Mouse (Mus musculus) adrenal gland, postnatal 4 days (tissue): ENCODE results near the gene Rgs8. TPM values are rescaled to one million over a fixed set of nuclear protein-coding genes. Genes with fewer than 3 reads are reported as not detected.

ENCODE experiments used
- DNase-seq, 2 experiments: peaks; one replicate each; pipeline ENCODE4 v3.0.0; 2021 to 2022; ENCODE audit warnings: low spot score in 2 of 2, mixed read lengths in 2 of 2
- total RNA-seq, 2 experiments: library from RNA; stranded (reverse); gene quantifications; 2 replicates each; pipeline ENCODE4 v1.2.3; 2021

The Rgs8 gene
- total RNA-seq, 2 experiments from 2014 or later = 0.48 to 0.65 TPM

DNA sequence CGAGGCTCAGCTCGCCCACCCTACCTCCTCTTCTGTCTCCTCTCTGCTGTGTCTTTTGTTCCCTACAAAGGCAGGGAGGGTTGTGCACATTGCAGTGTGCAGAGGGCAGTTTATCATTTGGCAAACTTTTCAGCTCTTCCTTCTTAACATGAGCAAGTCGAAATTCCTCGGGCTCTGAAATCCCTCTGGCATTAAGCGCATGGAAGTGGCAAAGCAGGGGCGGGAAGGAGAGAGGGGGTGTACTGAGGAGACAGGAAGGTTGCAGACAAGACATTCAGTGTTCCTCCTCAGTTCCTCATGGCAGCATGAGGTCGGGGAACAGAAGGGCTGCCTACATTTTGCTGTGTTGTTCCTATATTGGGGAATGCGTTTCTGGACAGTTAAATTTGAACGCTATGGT, 19.9 kb downstream of the Rgs8 start:
- DNase-seq = no peak

DNA sequence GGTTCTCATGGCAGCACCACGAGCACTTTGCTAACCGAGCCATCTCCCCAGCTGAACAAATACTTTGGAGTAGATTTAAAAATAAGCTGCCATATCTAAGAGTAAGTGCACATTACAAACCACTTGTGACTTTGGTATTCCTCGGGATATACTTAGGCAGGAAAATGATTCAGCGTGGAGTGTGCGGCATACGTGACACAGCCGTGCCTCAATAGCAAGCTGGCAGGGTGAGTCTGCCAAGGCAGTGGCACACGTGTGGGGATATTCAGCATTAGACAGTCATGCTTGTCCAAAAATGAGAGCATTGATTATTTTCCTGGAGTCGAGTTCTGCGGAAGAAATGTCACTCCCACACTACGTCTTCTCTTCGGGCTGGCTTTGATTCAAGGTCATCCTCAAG, 21.1 kb downstream of the Rgs8 start:
- DNase-seq = no peak

- DNase-seq = no peak
These were observed 22.8 kb downstream of the Rgs8 start for GRCm38 (mm10) chr1:153675591-153675990.

DNA sequence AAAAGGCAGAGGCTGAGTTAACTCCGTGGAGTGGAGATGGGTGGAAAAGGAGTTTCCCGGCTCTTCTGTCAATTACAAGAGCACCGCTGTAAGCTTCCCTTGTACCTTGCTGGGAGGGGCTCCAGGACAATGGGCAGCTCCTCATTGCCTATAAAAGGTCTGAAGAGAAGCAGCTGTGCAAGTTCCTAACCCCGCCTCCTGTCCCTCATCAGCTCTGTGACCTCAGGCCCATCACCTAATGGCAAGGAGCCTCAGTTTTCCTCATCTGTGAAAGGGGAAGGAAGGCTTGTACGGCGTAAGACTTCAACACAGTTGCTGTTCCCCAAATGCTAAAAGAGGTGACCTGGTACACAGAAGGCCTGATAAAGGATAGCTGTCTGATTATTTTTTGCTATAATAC, 24.8 kb downstream of the Rgs8 start:
- DNase-seq = no peak

GRCm38 (mm10) chr1:153679147-153679546, 26.3 kb downstream of the Rgs8 start:
- DNase-seq = no peak

GRCm38 (mm10) chr1:153679653-153680052, 26.8 kb downstream of the Rgs8 start:
- DNase-seq = no peak

GRCm38 (mm10) chr1:153680363-153680762, 27.5 kb downstream of the Rgs8 start:
- no peak for DNase-seq

DNA sequence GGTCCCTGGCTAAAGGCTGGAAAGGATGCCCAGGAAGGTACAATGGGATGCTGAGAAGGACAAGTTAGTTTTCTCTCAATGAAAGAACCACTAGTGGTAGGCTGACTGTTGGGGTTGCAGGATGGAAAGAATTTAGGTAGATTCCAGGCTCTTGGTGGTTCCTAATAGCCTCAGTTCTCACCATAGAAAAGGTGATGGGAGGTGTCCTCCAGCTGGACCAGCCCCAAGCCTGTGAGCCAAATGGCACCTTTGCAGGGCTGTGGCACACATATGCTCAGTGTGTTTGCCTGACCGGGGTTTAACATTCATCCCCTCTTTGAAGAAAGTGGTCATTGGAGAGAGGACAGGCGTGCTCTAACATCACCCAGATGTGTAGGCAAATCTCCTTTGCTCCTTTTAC, 28.2 kb downstream of the Rgs8 start:
- DNase-seq = no peak

- no peak for DNase-seq
These were observed 30.4 kb downstream of the Rgs8 start for GRCm38 (mm10) chr1:153683190-153683589.

- DNase-seq = no peak
These were observed 32.8 kb downstream of the Rgs8 start for GRCm38 (mm10) chr1:153685630-153686029.

- DNase-seq = no peak
These were observed 39.7 kb downstream of the Rgs8 start for GRCm38 (mm10) chr1:153692526-153692925.

DNA sequence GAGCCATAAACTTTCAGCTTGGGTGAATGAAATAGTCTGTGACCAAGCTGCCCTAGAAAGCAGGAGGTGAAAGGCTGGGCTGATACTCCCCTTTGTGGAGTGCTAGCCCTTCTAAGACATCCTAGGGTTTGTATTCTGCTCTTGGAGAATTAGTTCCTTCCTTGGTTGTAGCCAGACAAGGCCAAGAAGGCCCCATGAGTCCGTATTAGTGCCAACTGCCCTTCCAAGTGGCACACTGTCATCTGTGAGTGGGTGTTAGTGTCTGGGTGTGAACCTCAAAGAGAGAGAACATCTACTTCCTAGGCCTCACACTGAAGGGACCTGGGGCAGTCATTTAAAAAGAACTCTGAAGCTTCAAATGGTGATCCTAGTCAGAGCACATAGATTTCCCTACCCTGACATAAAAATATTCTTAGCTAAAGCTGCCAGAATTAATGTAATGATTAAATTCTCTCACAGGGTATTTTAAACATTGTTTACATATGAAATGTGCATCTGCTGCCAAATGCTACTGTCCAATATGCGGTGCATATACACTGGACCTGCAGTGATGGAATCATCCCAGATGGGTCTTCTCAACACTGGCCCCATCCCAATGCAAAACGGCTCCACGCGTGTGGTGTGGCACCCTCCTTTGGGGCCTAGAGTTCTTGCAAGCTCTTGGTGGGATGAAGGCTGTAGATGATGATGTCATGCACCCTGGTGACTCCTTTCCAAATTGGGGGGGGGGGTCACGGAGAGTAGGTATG, 41.7 kb downstream of the Rgs8 start:
- no peak for DNase-seq

DNA sequence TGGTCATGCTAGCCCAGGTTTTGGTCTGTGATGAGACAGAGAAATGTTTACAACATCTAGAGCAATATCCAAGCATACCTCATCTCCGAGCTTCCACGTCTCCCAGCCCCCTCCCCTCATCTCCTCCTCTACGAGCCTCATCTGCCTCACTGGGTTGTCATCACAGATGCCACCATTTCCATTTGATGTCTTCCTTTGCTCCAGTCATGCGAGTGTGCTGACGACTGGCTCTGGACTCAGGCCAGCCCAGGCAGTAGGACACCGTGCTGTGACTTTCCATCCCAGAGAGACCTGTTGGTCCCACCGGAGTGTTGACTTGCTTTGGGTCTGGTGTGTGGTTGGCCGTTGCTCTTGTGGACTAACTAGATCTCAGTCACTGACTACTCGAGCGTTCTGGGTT, 42.6 kb downstream of the Rgs8 start:
- no peak for DNase-seq

DNA sequence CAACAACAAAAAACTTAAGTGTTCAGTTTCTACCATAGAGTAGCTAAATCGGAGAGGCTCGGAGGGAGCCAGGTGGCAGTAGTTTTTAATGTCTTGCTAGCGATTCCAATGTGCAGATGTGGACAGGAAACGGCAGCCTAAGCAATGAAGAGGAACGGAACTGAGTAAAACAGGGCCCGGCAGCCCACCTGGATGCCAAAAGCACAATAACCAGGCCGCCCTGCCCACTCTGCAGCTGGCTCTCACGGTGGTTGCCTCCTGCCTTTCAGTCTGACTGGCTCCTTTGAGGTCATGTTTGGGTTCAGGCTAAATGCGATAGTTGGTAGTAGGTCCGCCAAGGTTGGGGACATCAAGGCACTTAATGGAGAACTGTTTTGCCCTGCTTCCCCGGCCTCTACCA, 43.3 kb downstream of the Rgs8 start:
- no peak for DNase-seq

- DNase-seq = no peak
These were observed 43.7 kb downstream of the Rgs8 start for GRCm38 (mm10) chr1:153696541-153696940.

GRCm38 (mm10) chr1:153697581-153698251, 44.9 kb downstream of the Rgs8 start:
- no peak for DNase-seq

- DNase-seq = no peak
These were observed 45.7 kb downstream of the Rgs8 start for GRCm38 (mm10) chr1:153698311-153699084.

DNA sequence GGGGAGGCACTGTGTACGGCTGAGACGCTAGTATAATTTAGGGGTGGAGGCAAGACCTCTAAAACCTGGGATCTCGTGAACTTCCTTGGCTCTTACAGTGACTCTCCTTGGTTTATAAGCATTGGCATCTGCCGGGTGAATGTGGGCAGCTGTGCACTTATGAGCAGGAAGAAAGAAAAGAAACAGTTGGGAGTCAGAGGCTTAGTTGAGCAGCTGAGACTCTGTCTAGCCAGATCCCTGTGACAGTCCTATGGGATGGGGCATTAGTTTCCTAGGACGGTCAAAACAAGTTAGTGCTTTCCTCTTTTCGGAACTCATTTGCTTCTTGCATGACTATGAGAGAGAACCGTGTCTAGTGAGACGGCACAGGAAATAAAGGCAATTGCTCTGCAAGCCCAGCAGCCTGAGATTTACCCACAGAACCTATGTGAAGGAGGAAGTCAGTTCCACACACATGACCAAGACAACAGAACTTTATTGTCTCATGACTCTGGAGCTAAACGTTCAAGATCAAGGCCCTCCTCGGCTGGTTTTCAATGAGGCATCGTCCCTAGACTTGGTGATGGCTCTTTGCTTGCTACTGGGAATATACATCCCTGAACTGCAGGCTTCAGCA, 47.7 kb downstream of the Rgs8 start:
- DNase-seq = no peak

- DNase-seq = no peak
These were observed 48.6 kb downstream of the Rgs8 start for GRCm38 (mm10) chr1:153701461-153701860.

DNA sequence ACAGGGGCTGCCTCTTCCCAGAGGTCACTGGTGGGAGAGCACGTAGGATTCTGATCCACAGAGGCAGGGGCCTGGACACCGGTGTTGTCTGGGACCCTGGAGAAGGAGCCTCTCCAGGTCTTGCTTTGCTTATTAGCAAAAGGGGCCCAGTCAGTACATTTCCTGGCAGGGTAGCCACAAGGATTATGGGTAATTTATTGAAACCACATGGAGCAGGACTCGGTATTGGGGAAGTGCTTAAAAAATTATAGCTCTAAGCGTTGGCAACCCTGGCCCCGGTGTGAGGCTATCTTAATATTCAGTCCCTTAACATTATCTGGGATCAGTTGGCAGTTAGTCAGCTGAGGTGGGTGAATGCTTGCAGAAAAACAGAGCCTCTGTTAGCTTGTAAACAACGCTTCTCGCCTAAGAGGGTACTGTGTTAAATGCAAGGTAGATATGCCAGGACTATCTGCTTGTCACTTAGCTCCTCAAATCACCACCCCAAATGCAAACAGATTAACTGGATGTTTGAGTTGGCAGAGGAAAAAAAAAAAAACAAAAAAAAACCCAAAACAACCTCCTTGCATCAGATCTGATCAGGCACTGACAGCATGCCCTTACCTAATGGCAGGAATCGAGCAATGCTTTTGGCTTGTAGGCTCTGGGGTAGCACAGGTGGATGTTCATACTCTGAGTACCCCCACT, 49.5 kb downstream of the Rgs8 start:
- DNase-seq = no peak

- no peak for DNase-seq
These were observed 50.1 kb downstream of the Rgs8 start for GRCm38 (mm10) chr1:153702853-153703410.
